Mouse (Mus musculus) lung, postnatal 0 days (tissue): ENCODE results near the gene Lmntd1. TPM values are rescaled to one million over a fixed set of nuclear protein-coding genes. Genes with fewer than 3 reads are reported as not detected.

Experiments
- ATAC-seq: fragments of 200-750 bp; cut with Nextera tagmentation; 2 replicates; pipeline ENCODE4 v1.8.0; 2017; ENCODE audit warnings: moderate library complexity
- DNase-seq: peaks from one replicate; pipeline ENCODE4 v3.0.0-alpha.2; 2016; ENCODE audit warnings: low spot score
- H3K27ac ChIP-seq: fragments of 300-500 bp; sonication (generic); 2 replicates; pipeline ENCODE4 v1.5.1; 2014; ENCODE audit warnings: antibody characterized with exemption, mild to moderate bottlenecking, low read length, mixed read lengths
- H3K27me3 ChIP-seq: fragments of 300-500 bp; sonication (generic); replicated peaks from 2 replicates; pipeline ENCODE4 v1.6.1; 2014; ENCODE audit warnings: low read length, mixed read lengths; ENCODE audit not compliant: insufficient read depth
- H3K36me3 ChIP-seq: fragments of 300-500 bp; sonication (generic); 2 replicates; pipeline ENCODE4 v1.6.1; 2014; ENCODE audit warnings: low read length, mixed read lengths; ENCODE audit not compliant: insufficient read depth
- H3K4me1 ChIP-seq: fragments of 300-500 bp; sonication (generic); 2 replicates; pipeline ENCODE4 v1.6.1; 2014; ENCODE audit warnings: antibody characterized with exemption, low read depth, low read length, mixed read lengths; ENCODE audit not compliant: insufficient read depth
- H3K4me2 ChIP-seq: fragments of 300-500 bp; sonication (generic); replicated peaks from 2 replicates; pipeline ENCODE4 v1.6.1; 2014; ENCODE audit warnings: low read depth, mild to moderate bottlenecking, low read length, moderate library complexity, mixed read lengths
- H3K4me3 ChIP-seq: fragments of 300-500 bp; sonication (generic); 2 replicates; pipeline ENCODE4 v1.5.1; 2014; ENCODE audit warnings: low read depth, low read length
- H3K9ac ChIP-seq: fragments of 300-500 bp; sonication (generic); replicated peaks from 2 replicates; pipeline ENCODE4 v1.6.1; 2014; ENCODE audit warnings: low read depth, mild to moderate bottlenecking
- H3K9me3 ChIP-seq: fragments of 300-500 bp; sonication (generic); 2 replicates; pipeline ENCODE4 v1.6.1; 2016; ENCODE audit warnings: low read length, mixed read lengths
- CTCF ChIP-seq: IDR thresholded peaks from 2 replicates; pipeline ENCODE4 v1.5.1; 2016; ENCODE audit warnings: antibody characterized with exemption, mild to moderate bottlenecking
- EP300 ChIP-seq: IDR thresholded peaks from 2 replicates; pipeline ENCODE4 v1.6.1; 2016; ENCODE audit warnings: antibody characterized with exemption, mild to moderate bottlenecking, control low read depth
- WGBS: fragments of 180-500 bp; shearing (Covaris S2); extraction: QIAGEN DNeasy Blood & Tissue Kit; methylation state at CpG from one replicate; pipeline ENCODE4 v1.1.7; 2014; 5-methylcytosine and 5-hydroxymethylcytosine counted together
- polyA plus RNA-seq: library from polyadenylated mRNA; unstranded; fragments of >200 nt; fragmentation: Nextera tagmentation; extraction: Ambion mirVana; gene quantifications from 2 replicates; pipeline ENCODE4 v1.2.1, GENCODE M21; 2015

Lmntd1 gene
- 0.74 and 0.81 TPM in 2 replicates for polyA plus RNA-seq

DNA sequence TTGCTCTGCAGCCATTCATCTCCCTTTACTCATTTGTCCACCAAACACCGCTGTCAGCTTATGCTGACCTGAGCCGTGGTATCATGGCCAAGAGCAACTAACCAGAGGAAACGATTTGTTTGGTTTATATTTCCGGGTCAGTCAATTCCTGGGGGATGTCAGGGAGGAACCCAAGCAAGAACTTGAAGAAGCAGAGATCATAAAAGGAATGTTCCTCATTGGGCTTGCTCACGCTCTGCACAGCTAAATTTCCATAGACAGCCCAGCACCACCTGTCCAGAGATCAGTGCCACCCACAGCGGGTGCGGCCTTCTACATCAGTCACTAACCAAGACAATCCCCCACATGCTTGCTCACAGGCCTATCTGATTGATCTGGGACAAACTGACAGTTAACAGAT, at the start of gene Lmntd1:
Lmntd1 (minus strand) TSS at position 101 of the 400 bp plus-strand sequence.
- Histone ChIP-seq H3K9me3 (no peaks in the 10 kb centered on the region), H3K27me3 (no peaks in the 10 kb centered on the region), H3K4me2 (no peak within 1 kb of the TSS), H3K4me3 (no peak within 1 kb of the TSS), H3K36me3 (no peaks in the 10 kb centered on the region), H3K27ac (no peak within 1 kb of the TSS), H3K4me1 (no peaks in the 10 kb centered on the region), H3K9ac (no peak within 1 kb of the TSS)
- TF ChIP-seq EP300, result no peak
- no peak for TF ChIP-seq CTCF
- ATAC-seq (no peak), DNase-seq (no peak)
- 48% methylated on average over 7 of the region's 7 CpGs for WGBS

DNA sequence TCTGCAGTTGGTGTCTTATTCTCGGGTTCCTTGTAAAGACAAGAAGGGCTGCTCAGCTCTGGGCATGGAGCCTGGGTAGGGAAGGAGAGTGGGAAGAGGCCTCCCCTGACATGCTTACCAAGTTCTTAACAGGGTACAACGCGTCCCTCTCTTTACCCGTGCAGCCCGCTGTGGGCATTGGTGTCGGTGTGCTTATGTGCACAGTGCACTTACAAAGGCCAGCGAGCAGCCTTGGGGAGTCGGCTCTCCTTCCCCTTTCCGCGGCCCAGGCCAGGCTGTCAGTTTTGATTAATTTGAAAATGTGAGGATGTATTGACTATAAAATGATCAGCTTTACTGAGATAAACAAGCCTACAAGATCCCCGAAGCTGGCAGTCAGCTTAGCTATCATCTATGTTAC, 46.8 kb upstream of the Lmntd1 start:
- no peak overlapping the region for H3K9ac ChIP-seq
- H3K4me2 ChIP-seq, result no peak overlapping the region
- no peak overlapping the region for H3K4me3 ChIP-seq
- DNase-seq (no peak), ATAC-seq (no peak)
- no peaks in the 10 kb centered on the region for H3K27me3 ChIP-seq
- WGBS, result 50% methylated on average over 11 of the region's 11 CpGs
- no peaks in the 10 kb centered on the region for H3K36me3 ChIP-seq
- H3K27ac ChIP-seq, result no peak overlapping the region
- TF ChIP-seq CTCF (no peak), EP300 (no peak)
- no peaks in the 10 kb centered on the region for H3K4me1 ChIP-seq
- H3K9me3 ChIP-seq, result no peaks in the 10 kb centered on the region; the same call in 1 of the 2 replicates

DNA sequence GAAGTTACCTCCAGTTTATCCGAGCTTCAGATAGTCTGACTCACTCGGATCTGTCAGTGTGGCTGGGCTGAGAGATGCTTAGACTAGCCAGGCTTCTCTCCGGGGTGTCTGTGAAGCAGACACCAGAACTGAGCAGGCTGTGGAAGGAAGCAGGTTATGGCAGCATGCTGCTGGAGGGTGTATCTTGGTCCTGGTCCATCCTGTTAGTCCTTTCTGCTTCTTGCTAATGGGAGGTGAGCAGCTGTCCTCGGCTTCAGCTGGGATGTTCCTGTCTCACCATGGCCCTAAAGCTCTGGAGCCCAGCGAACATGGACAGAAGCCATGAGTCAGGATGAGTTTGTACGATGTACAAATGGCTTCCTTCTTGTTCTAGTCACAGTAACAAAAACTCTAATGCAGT, 45.0 kb upstream of the Lmntd1 start:
- WGBS, result 65% methylated on average over 6 of the region's 6 CpGs
- Histone ChIP-seq H3K27ac (no peak overlapping the region), H3K4me1 (no peaks in the 10 kb centered on the region), H3K36me3 (no peaks in the 10 kb centered on the region), H3K27me3 (no peaks in the 10 kb centered on the region), H3K4me3 (no peak overlapping the region), H3K4me2 (no peak overlapping the region), H3K9me3 (no peaks in the 10 kb centered on the region), H3K9ac (no peak overlapping the region)
- no peak for DNase-seq
- TF ChIP-seq CTCF (no peak), EP300 (no peak)
- ATAC-seq, result no peak

DNA sequence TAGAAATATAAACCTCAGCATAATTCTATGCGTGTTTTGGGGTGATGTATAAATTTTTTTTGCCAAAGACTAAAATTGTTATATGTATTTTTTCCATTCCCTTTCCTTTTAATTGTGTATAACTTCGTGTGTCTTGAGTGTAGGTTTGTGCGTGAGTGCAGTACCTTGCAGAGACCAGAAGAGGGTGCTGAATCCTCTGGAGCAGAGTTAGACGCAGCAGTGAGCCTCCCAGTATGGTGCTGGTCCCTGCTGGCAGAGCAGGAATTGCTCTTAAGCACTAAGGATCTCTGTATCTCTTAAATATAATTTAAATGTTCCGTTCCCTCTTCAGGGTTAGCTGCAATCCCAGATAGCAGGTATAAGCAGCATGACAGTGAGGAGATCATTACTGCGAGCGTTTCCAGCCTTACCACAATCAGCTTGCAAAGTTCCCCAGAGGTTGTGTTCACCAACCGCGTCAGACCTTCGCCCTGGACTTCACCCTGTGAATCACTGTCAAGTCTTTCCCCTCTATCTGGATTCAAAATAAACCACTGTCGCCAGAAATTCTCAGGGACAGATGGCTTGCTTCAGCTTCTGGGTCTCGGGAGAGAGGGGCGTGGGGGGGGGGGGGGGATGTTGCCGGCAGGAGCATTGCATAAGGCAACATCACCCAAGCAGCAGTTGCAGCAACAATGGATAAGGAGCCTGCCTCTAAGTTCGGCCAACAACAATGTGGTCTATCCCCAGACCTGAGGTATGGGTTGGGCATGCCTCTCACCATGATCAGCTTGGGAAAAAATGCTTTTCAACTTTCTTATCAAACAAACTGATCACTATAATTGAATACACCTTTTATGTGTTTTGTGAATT, 42.8 kb upstream of the Lmntd1 start:
- Histone ChIP-seq H3K9ac (no peak overlapping the region), H3K4me3 (no peak overlapping the region), H3K4me2 (no peak overlapping the region), H3K9me3 (no peaks in the 10 kb centered on the region), H3K4me1 (no peaks in the 10 kb centered on the region; the same call in 1 of the 2 replicates), H3K27ac (no peak overlapping the region), H3K27me3 (no peaks in the 10 kb centered on the region), H3K36me3 (no peaks in the 10 kb centered on the region)
- 62% methylated on average over 15 of the region's 15 CpGs for WGBS
- ATAC-seq (peak; percentile 37; the same call in 1 of the 2 replicates), DNase-seq (peak; percentile 39)
- TF ChIP-seq EP300, result no peak
- TF ChIP-seq CTCF, result peak; percentile 66

DNA sequence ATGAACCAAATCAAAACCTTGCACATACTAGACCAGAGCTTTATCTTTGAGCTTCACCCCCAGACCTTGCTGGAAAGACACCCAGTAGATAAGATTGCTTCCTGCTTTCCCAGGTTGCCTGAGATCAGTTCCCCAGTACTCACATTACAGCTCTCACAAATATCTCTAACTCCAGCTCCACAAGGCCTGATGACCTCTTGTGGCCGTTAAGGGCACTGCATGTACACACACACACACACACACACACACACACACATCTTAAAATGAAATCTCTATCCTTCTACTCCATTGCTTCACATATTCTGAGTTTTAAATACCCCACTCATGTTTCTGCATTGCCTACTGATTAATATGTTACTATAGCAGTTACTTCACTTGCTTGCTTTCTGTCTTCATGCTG, 41.6 kb upstream of the Lmntd1 start:
- Histone ChIP-seq H3K4me2 (no peak overlapping the region), H3K9me3 (no peaks in the 10 kb centered on the region), H3K4me3 (no peak overlapping the region), H3K27me3 (no peaks in the 10 kb centered on the region), H3K4me1 (no peaks in the 10 kb centered on the region; the same call in 1 of the 2 replicates), H3K36me3 (no peaks in the 10 kb centered on the region), H3K9ac (no peak overlapping the region), H3K27ac (no peak overlapping the region)
- ATAC-seq (no peak), DNase-seq (no peak)
- TF ChIP-seq CTCF (peak; percentile 46), EP300 (no peak)
- 84% methylated on average over 1 of the region's 1 CpGs for WGBS

DNA sequence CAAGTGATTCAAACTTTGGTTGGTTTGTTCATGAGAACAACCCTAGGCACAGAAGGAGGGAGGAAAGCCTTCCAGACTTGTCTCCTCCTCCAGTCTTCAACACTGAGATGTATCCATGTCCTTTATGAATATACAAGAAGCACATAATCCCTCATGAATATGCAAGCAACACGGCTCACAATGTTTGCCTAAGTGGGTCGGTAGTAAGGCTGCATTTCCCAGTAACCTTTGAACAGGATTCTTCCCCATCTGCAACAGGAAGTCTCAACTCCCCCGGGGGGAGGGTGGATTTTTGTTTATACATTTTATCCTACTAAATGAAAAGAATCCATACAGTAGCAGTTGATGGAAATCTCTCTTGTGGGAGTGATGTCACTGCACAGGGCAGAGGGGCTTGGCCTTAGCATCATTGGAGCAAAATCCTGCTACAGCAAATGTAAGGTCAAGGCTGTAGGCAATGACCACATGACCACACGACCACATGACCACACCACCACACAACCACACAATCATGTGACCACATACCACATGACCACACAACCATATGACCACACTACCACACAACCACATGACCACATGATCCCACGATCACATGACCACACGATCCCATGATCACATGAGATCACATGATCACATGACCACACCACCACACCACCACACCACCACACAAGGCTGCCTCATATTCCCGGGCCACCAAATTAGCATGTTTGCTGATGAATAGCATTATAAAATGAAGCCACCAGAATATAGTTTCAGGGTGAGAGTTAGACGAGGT, 40.1 kb upstream of the Lmntd1 start:
- WGBS, result 68% methylated on average over 8 of the region's 8 CpGs

More for the DNA sequence above, 40.1 kb upstream of the Lmntd1 start:
- H3K4me2 ChIP-seq, result no peak overlapping the region
- no peaks in the 10 kb centered on the region for H3K9me3 ChIP-seq
- no peak for DNase-seq
- no peak overlapping the region for H3K4me3 ChIP-seq
- H3K9ac ChIP-seq, result no peak overlapping the region
- H3K36me3 ChIP-seq, result no peaks in the 10 kb centered on the region
- no peaks in the 10 kb centered on the region; the same call in 1 of the 2 replicates for H3K4me1 ChIP-seq
- TF ChIP-seq EP300, result no peak
- TF ChIP-seq CTCF, result no peak
- H3K27ac ChIP-seq, result no peak overlapping the region
- ATAC-seq, result peak; percentile 38
- no peaks in the 10 kb centered on the region for H3K27me3 ChIP-seq
